Mouse (Mus musculus) midbrain, embryonic 11.5 days (tissue): ENCODE measurements at regions not wholly inside any gene's neighbourhood (a gene's known extent, or its start where the extent isn't known, plus 50 kb on each side); places are given as distances from the start of the nearest gene placed in this dataset.

Experiments
- ATAC-seq: fragments of 200-750 bp; cut with Nextera tagmentation; 2 replicates; pipeline ENCODE4 v1.8.0; 2017; ENCODE audit warnings: moderate TSS enrichment, moderate library complexity; ENCODE audit not compliant: low FRiP score
- DNase-seq: peaks from one replicate; pipeline ENCODE4 v3.0.0; 2015; ENCODE audit warnings: low spot score; ENCODE audit errors: missing footprints
- H3K27ac ChIP-seq: fragments of 300-500 bp; sonication (generic); 2 replicates; pipeline ENCODE4 v1.5.1; 2014; ENCODE audit warnings: low read depth, low read length
- H3K27me3 ChIP-seq: fragments of 300-500 bp; sonication (generic); 2 replicates; pipeline ENCODE4 v1.6.1; 2014; ENCODE audit warnings: mild to moderate bottlenecking, low read length, moderate library complexity, mixed read lengths; ENCODE audit not compliant: control insufficient read depth, insufficient read depth
- H3K36me3 ChIP-seq: fragments of 300-500 bp; sonication (generic); 2 replicates; pipeline ENCODE4 v1.6.1; 2014; ENCODE audit warnings: mild to moderate bottlenecking, low read length, moderate library complexity, mixed read lengths; ENCODE audit not compliant: control insufficient read depth, insufficient read depth
- H3K4me1 ChIP-seq: fragments of 300-500 bp; sonication (generic); 2 replicates; pipeline ENCODE4 v1.6.1; 2014; ENCODE audit warnings: low read length; ENCODE audit not compliant: control insufficient read depth, insufficient read depth
- H3K4me2 ChIP-seq: fragments of 300-500 bp; sonication (generic); 2 replicates; pipeline ENCODE4 v1.6.1; 2014; ENCODE audit warnings: mild to moderate bottlenecking, moderate library complexity
- H3K4me3 ChIP-seq: fragments of 300-500 bp; sonication (generic); 2 replicates; pipeline ENCODE4 v1.5.1; 2014; ENCODE audit warnings: low read depth, low read length
- H3K9ac ChIP-seq: fragments of 300-500 bp; sonication (generic); 2 replicates; pipeline ENCODE4 v1.6.1; 2014; ENCODE audit warnings: low read length
- H3K9me3 ChIP-seq: fragments of 300-500 bp; sonication (generic); 2 replicates; pipeline ENCODE4 v1.6.1; 2016; ENCODE audit warnings: low read length; ENCODE audit not compliant: control insufficient read depth
- WGBS: fragments of 180-500 bp; shearing (Covaris S2); extraction: QIAGEN DNeasy Blood & Tissue Kit; methylation state at CpG from one replicate; pipeline ENCODE4 v1.1.7; 2014; 5-methylcytosine and 5-hydroxymethylcytosine counted together

DNA sequence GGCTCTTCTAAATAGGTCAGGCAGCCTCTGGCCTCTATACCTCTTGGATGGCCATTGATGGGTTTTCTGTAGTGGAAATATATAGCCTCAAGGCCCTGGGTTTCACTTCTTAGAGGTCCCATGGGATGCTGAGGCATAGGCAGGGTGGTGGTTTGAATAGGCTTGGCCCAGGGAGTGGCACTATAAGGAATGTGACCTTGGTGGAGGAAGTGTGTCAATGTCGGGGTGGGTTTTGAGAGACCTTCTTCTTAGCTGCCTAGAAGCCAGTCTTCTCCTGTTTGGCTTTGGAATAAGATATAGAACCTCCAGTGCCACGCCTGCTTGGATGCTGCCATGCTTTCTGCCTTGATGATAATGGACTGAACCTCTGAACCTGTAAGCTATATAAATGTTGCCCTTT is 59.5 kb upstream of the Hpcal1 start:
- WGBS: 94% methylated on average over 2 of the region's 2 CpGs
- ATAC-seq (no peak), DNase-seq (no peak)
- H3K9ac ChIP-seq: no peak overlapping the region
- H3K9me3 ChIP-seq: no peaks in the 10 kb centered on the region
- no peak overlapping the region for H3K4me3 ChIP-seq
- no peak overlapping the region for H3K4me2 ChIP-seq
- H3K4me1 ChIP-seq: peaks cover 1% of the 10 kb centered on the region; the same call in 1 of the 2 replicates
- H3K36me3 ChIP-seq: no peaks in the 10 kb centered on the region
- no peak overlapping the region for H3K27ac ChIP-seq
- H3K27me3 ChIP-seq: no peaks in the 10 kb centered on the region

DNA sequence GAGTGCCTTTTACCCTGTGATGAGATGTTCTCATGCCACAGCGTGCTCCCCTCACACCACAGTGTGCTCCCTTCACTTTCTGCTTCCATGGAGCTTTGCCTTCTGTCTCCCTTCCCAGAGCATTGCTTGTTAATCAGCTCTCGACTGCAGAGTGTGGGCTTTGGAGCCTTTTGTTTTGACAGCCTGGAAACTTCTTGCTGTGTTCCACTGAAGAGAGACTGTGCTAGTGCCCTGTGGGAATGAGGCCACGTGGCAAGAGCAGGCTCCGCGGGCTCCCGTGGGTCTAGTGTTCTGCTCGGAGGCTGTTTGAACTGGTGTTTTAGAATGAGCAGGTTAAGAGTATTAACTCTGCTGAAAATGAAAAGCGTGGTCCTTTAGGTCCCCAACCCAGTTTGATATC is 54.5 kb upstream of the Hpcal1 start:
- Histone ChIP-seq H3K9me3 (no peaks in the 10 kb centered on the region), H3K4me1 (no peaks in the 10 kb centered on the region), H3K27ac (no peak overlapping the region), H3K27me3 (no peaks in the 10 kb centered on the region), H3K4me3 (no peak overlapping the region), H3K36me3 (no peaks in the 10 kb centered on the region), H3K9ac (no peak overlapping the region), H3K4me2 (no peak overlapping the region)
- DNase-seq: no peak
- WGBS: 79% methylated on average over 8 of the region's 8 CpGs
- no peak for ATAC-seq

DNA sequence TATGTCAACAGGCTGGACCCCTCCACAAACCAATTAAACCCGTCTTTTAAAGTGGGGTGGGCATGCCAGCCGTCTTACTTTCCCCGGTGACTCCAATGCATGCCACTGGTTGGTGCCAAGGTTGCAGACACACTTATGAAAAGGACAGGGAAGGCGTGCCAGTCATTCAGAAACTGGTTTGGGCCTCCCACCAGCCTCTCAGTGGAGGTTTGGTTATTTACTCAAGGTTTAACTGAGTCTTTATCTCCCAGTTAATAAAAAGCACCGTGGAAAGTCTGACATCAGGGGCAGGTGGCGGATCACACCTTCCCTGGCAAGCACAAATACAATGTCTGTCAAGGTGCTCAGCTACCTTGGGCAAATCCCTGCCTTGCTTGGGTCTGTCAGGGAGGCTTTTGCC is 54.1 kb upstream of the Hpcal1 start:
- no peaks in the 10 kb centered on the region for H3K4me1 ChIP-seq
- H3K9me3 ChIP-seq: no peaks in the 10 kb centered on the region
- H3K9ac ChIP-seq: no peak overlapping the region
- no peaks in the 10 kb centered on the region for H3K27me3 ChIP-seq
- H3K4me2 ChIP-seq: no peak overlapping the region
- H3K4me3 ChIP-seq: no peak overlapping the region
- H3K27ac ChIP-seq: no peak overlapping the region
- no peak for DNase-seq
- WGBS: 85% methylated on average over 6 of the region's 6 CpGs
- no peaks in the 10 kb centered on the region for H3K36me3 ChIP-seq
- no peak for ATAC-seq
